Mouse (Mus musculus) layer of hippocampus, adult 8-10 months (tissue): ENCODE results near the gene Spata32. TPM values are rescaled to one million over a fixed set of nuclear protein-coding genes. Genes with fewer than 3 reads are reported as not detected.
"Not testable (repeated sequence)": the region's sequence is repeated elsewhere in the genome, so short reads cannot be mapped to it uniquely, and the experiment has no call there.

Experiments
- DNase-seq, 2 experiments: peaks; one replicate each; pipeline ENCODE4 v3.0.0; 2022; ENCODE audit warnings: low spot score in 2 of 2
- total RNA-seq, 4 experiments: library from RNA; stranded (reverse); gene quantifications; 2 replicates each; pipeline ENCODE4 v1.2.4; 2022

The Spata32 gene
- total RNA-seq, 4 experiments from 2014 or later = 1.4 to 3.0 (median 2.1) TPM

- DNase-seq = no peak
These were observed 28.6 kb upstream of the Spata32 start for GRCm38 (mm10) chr11:103246731-103247290.

DNA sequence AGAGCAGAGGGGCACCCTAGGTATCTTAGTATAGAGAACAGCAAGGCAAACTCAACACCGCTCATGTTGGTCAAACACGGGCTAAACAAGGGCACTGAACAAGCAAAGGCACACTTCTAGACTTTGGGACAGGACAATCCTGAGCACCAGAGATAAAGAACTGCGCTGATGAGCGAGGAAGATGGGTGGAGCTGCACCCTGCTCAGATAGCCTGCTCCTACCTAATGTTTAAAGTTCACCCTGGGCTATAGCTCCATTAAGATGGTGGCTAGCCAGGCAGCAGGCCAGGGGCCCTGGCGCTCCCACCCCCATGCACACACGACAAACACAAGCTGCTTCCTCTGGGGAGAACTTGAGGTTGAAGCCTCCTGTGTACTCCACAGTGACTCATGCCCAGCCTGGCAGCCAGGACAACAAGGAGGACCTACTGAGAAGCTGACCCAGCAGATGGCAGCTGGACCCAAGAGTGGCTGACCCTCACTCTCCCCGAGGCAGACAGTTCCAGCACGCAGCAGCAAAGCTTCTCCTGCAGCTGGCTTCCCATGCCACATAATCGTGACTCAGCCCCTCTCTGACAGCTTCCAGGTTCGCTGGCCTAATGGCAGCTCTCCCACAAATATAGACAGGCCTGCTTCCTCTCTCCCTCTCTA lies 28.0 kb upstream of the Spata32 start:
- DNase-seq = peak in 1 of 2 experiments; percentile 47

GRCm38 (mm10) chr11:103244856-103245255 lies 26.6 kb upstream of the Spata32 start:
- DNase-seq = no peak

DNA sequence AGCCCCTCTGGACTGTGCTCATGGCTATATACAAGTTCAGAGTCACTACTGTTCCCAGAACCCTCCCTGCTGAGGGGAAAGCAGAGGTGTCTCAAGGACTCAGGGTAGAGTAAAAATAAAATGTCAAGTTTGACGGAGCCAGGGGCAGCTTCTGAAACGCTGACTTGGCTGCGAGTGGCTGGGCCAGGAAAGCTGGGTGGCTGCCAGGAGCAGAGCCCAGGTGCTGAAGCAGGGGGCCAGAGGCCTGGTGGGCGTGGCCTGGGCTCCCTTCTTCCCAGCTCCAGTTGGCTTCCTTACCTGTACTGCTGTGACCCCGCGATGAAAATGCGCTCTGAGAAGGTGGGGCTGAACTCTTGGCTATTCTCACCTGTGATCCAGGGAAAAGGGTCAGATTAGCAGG lies 22.5 kb upstream of the Spata32 start:
- DNase-seq = no peak

- DNase-seq = no peak
These were observed 19.5 kb upstream of the Spata32 start for GRCm38 (mm10) chr11:103237757-103238156.

- DNase-seq = no peak
These were observed 18.7 kb upstream of the Spata32 start for GRCm38 (mm10) chr11:103236903-103237302.

- DNase-seq = no peak
These were observed 18.2 kb upstream of the Spata32 start for GRCm38 (mm10) chr11:103236431-103236830.

- DNase-seq = no peak
These were observed 17.5 kb upstream of the Spata32 start for GRCm38 (mm10) chr11:103235702-103236101.

DNA sequence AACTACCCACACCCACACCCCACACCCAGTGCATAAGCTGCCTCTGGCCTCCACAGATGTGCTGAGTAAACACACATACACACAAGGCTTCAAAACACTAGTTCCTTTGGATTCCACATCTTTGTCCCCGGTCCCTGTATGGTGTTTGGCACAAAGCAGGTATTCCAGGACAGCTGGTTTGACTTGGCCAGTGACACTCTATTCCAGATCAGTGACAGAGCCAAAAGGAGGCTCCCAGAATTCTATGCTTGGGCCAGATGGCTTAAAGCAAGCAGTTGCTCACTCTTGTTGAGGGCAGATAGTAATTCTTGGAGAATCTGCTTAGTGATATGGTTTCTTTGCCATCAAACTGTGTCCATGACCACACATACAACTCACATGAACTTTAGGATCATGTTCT lies 16.2 kb upstream of the Spata32 start:
- DNase-seq = no peak

- peak; percentile 64 to 85 for DNase-seq
These were observed 14.7 kb upstream of the Spata32 start for GRCm38 (mm10) chr11:103232966-103233365.

GRCm38 (mm10) chr11:103231367-103231766 lies 13.1 kb upstream of the Spata32 start:
- no peak for DNase-seq

DNA sequence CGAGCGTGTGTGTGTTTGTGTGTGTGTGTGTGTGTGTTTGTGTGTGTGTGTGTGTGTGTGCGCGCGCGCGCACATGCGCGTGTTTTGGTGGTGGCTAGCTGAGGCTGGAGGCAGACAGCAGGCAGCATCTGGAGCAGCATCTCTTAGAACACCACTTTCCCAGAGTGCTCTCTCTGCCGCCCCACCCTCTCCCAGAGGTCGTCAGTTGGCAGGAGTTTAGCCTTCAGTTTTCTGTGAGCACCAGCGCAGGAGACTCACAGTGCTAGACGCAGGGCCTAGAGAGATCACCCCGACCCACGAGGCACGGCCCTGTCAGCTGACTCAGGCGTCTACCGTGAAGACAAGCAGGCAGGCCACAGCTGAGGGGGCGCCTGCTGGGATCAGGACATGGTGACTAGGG lies 12.4 kb upstream of the Spata32 start:
- no peak for DNase-seq

DNA sequence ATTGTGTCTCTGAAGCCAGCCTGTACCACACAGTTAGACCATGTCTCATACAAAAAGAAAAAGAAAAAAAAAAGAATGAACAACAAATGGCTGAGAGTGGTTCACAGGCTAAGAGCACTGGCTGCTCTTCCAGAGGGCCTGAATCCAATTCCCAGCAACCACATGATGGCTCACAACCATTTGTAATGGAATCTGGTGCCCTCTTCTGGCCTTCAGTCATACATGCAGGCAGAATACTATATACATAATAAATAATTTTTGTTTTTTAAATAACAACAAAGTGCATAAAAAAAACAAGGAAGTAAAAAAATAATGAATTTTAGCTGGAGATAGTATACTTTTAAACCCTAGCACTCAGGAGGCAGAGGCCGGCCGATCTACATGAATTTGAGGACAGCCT lies 11.4 kb upstream of the Spata32 start:
- DNase-seq = no peak

DNA sequence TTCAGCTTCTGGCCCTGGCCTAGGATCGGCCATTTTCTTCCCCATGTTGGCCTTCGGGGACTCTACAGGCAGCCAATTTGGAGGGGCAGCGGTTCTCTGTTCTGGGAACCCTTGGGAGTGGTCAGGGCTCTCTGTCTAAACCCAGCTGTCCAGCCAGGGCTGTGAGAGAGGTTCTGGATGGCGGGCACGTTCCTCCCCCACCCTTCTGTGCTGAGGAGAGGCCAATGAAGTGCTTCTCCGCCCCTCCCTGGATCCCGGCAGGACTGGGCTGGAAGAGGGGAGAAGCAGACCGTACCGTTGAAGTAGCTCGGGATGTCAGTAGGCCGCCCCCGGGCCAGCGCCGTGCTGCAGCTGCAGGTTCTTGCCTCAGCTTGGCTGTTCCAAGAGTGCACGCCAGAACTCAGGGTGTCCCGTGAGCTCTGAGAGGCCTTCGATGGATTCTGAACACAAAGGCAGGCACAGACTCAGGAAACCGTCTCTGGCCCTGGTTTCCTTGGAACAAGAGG lies 5.8 kb upstream of the Spata32 start:
- no peak for DNase-seq

DNA sequence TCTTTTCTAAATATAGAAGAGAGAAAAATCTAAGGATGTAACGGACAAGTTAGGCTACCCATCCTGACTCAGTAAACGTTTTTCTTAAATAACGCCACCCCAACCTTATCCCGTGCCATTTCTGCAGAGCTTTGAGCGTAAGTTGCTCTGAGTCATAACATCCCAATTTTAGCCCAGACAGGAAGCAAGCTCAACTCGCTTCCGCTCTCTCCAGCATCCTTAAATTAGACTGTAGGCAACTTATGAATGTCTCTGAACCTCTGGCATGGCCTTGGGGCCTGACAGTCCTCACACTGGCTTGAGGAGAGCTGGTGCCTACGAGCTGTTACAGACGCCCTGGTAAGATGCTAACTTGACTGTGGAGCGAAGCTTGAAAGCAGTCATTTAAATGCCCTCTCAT lies 5.2 kb upstream of the Spata32 start:
- DNase-seq = no peak

- DNase-seq = not testable (repeated sequence)
These were observed 4.5 kb upstream of the Spata32 start for GRCm38 (mm10) chr11:103222718-103223117.

GRCm38 (mm10) chr11:103221437-103221836 lies 3.2 kb upstream of the Spata32 start:
- DNase-seq = no peak

- no peak for DNase-seq
These were observed 1.8 kb upstream of the Spata32 start for GRCm38 (mm10) chr11:103219995-103220394.

- no peak for DNase-seq
These were observed 1.0 kb upstream of the Spata32 start for GRCm38 (mm10) chr11:103219259-103219658.

GRCm38 (mm10) chr11:103218517-103218901 lies 277 bp upstream of the Spata32 start:
- no peak for DNase-seq

DNA sequence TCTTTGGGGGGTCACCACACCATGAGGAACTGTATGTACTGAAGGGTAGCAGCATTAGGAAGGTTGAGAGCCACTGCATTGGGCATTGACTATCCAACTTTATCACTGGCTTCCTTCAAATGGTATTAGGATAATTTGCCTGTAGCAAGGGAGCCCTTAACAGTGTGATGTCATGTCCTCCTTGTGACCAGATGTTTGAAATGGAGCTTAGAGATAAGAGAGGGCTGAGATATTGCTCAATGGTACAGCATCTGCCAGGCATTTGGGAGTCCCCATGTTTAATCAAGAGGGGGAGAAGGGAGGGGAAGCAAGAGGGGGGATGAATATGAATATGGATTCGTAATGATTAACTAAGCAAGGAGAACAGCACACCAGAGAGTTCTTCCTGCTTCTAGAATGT lies 2.9 kb downstream of the Spata32 start:
- no peak for DNase-seq

GRCm38 (mm10) chr11:103213712-103214111 lies 4.5 kb downstream of the Spata32 start:
- no peak for DNase-seq

GRCm38 (mm10) chr11:103210291-103210690 lies 7.9 kb downstream of the Spata32 start:
- DNase-seq = no peak
